Mouse (Mus musculus) layer of hippocampus, postnatal 25 days (tissue): ENCODE measurements at regions not wholly inside any gene's neighbourhood (a gene's known extent, or its start where the extent isn't known, plus 50 kb on each side); places are given as distances from the start of the nearest gene placed in this dataset.

Experiments
- DNase-seq, 2 experiments: peaks; one replicate each; pipeline ENCODE4 v3.0.0; 2022; ENCODE audit warnings: mixed read lengths in 2 of 2, low spot score in 1 of 2; ENCODE audit errors: extremely low spot score in 1 of 2

DNA sequence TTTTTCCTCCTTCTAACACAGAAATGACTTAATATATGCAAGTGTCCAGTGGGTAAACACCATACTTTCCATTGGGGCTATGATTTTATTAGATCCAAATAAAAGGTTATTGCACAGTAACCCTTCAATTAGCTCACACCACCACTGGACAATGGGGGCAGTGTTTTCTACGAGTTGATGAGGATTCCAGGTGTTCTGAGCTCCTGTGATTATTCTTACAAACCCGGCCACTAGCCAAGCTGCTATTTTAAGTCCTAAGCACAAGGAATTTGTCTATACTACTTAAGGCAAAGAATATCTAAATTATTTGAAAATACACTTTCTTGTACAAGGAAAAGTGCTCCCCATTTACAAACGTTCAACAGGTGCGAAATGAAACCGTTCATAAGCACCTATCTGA lies 2379.9 kb upstream of the Gm7489 start:
- no peak for DNase-seq

- no peak for DNase-seq
These were observed 2377.6 kb upstream of the Gm7489 start for GRCm38 (mm10) chr15:51507126-51507525.

GRCm38 (mm10) chr15:51511319-51511718 lies 2373.4 kb upstream of the Gm7489 start:
- no peak for DNase-seq

- DNase-seq = no peak
These were observed 2348.4 kb upstream of the Gm7489 start for GRCm38 (mm10) chr15:51536317-51536716.

DNA sequence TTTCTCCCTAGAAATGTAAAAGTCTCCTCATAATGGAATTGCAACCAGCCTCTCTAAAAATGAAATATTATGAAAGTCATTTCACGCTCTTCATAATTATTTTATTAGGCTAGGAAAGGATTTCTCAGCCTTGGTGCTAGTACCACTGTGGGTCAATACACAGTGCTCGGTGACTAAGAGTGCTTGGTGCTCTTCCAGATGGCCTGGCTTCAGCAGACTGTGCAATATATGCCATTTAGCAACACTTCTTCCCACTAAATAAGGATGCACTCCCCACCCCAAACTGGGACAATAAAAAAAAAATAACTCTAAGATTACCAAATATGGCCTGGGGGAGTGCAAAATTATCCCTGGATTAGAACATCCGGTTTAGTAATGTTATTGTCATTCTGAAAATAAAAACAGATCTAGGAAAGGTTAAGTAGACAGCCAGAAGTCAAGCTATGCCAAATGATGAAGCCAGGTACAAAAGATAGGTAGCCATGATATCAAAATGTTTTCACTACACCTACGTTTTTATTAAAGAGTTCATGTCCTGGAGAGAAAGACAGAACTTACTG lies 2333.4 kb upstream of the Gm7489 start:
- no peak for DNase-seq

DNA sequence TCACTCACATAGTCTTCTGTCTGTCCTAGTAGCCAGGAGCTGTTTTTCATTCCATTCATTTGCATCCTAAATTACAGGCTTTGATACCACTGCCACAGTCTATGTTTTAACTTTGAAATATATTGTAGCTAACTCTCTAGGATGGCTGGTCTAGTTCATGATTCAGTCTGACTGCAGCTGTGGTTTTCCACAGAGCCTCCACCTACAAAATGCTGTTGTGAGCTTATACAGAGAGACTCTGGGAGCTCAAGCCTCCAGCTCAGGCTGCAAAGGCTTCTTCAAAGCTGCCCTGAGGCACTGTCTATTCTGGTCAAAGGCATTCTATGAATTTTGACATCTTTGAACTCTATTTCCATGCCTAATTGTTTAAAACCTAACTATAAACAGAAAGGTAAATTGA lies 2326.5 kb upstream of the Gm7489 start:
- no peak for DNase-seq

DNA sequence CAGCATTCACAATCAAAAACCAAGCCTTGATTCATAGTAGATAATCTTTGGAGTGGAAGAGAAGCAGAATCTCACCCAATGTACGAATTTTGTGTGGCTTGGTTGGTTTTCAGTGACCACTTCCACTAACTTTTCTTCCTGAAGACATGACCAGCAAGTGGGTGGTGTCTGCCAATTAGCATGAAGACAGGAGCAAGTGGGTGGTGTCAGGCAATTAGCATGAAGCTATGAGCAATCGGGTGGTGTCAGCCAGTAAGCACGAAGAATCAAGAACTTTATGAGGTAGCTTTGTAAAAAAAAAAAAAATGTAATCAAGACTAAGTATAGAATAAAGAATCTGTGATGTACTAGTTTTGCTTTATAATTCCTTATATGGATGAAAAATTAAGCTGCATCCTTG lies 2319.2 kb upstream of the Gm7489 start:
- no peak for DNase-seq

- DNase-seq = no peak
These were observed 2314.1 kb upstream of the Gm7489 start for GRCm38 (mm10) chr15:51570631-51571030.

DNA sequence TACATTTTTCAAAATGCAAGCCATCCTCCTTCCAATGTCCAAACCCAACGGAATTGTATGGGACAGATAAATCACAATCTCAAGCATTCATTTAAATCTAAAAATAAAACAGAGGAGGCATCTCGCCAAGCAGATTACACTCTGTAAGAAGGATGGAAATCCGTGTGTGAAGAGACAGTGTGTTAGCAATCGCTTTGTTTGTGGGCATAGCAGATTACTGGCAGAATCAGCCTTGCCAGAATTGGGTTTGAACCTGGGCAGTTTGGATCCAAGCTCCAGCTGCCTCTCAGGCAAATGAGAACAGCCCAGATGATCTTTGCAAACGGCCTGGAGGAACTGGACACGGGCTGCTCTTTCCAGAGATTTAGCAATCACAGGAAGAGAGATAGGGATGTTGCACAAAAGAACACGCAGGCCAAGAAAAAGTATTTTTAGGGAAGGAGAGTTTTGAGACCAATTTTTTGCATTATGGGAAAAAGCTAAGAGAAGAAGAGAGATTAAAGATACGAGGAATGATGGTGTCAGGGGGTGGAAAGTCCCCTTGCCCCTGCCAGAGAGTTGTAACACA lies 2310.1 kb upstream of the Gm7489 start:
- DNase-seq = no peak

DNA sequence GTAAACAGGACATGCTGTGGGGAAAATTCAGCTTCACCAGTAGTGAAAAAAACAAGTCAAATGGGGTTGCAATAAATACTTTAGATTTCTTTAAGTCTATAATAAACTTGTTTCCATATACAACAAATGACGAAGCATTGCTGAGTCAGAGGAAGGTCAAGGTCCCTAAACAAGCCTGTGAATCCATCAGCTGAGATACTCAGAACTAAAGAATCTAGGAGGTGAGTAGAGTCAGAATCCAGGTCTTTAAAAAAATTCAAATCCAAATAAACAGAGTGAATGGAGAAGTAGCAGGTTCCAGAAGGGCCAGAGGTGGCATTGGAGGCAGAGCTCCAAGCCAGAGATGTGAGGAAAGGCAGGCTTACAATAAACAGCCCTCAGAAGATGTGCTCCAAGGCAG lies 2301.1 kb upstream of the Gm7489 start:
- DNase-seq = no peak

- no peak for DNase-seq
These were observed 2298.6 kb upstream of the Gm7489 start for GRCm38 (mm10) chr15:51586146-51586545.

- no peak for DNase-seq
These were observed 2293.2 kb upstream of the Gm7489 start for GRCm38 (mm10) chr15:51591406-51592068.

GRCm38 (mm10) chr15:51592069-51592435 lies 2292.7 kb upstream of the Gm7489 start:
- DNase-seq = no peak

DNA sequence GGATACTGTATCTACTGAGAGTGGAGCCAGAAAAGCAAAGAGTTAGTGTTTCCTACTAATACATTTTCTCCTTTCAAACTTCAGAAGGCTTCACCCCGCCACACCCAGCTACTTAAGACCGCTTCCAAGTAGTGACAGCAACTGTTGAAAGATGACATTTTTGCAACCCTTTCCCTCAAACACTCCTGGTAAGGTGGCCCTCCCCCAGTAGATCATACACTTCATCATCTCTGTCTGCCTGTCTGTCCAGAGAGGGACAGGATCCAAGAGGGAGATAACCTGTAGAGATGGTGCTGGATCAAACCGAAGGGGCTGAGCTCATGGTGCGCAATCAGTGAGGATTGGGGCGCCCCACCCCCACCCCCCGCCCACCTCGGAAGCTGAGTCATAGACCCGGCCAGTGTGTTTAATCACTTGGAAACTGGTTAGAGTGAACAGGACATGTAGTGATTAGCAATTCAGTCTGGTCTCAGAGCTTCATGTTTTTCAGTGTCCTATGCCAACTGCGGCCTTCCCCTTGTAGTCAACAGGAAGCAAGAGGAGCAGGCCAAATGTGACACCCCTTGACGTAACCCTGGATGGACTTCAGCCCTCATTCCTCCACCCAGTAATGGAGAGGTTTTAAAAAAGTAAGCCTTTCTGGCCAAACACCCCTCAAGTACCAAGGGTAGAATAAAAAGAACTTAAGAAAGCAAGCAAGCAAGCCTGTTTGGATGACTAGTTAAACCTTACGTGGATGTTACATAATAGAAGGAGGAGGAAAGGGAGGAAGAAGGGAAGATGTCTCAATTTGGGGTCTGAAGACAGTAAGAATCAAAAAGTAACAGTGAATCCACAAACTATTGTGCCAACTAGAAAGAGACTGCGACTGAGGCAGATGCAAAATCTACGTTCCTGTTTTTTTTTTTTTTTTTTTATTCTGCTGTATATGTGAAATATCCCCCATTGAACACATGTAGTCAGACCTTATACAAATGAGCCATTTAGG lies 2291.9 kb upstream of the Gm7489 start:
- DNase-seq = no peak

GRCm38 (mm10) chr15:51594060-51594459 lies 2290.6 kb upstream of the Gm7489 start:
- no peak for DNase-seq

- no peak for DNase-seq
These were observed 2289.1 kb upstream of the Gm7489 start for GRCm38 (mm10) chr15:51595655-51596054.

GRCm38 (mm10) chr15:51597841-51598240 lies 2286.9 kb upstream of the Gm7489 start:
- DNase-seq = no peak

DNA sequence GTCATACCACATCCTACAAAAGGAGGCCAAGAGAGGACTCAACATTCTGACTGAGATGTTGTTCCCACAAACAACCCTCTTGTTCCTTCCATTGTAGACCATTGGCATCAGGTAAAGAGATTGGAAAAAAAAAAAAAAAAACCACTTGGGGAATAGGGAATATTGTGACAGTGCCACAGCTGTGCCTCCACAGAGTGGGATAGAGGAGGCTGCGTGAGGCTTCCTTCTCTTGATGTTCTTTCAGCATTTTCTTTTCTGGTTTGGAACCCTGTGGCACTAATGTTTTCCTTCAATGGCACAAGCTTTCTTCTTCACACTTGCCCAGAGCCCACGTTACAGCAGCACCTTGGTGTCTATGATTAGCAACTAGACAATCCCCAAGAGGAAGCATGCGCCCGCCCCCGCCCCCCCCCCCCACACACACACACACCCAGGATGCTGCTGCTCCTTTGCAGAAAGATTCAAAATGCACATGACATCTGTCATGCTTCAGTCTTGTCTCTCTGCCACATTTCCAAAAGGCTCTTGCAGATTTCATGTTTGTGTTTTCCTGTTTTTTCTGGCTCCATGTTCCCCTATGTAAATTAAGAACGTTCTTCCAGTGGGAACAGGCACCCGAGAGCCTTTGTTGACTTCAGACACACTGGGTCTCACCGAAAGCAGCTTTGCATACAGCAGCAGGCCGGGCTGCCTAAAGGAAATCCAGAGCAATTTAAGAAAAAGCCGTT lies 2283.4 kb upstream of the Gm7489 start:
- no peak for DNase-seq

GRCm38 (mm10) chr15:51621455-51621854 lies 2263.3 kb upstream of the Gm7489 start:
- DNase-seq = no peak

GRCm38 (mm10) chr15:51627463-51627862 lies 2257.2 kb upstream of the Gm7489 start:
- no peak for DNase-seq
